Mouse (Mus musculus): ENCODE results near the gene 1700047I17Rik2.
A peak's percentile ranks its signal among the peaks of the same experiment; 100 is the strongest.
"Not testable (repeated sequence)": the region's sequence is repeated elsewhere in the genome, so short reads cannot be mapped to it uniquely, and the experiment has no call there.

1700047I17Rik2 gene

DNA sequence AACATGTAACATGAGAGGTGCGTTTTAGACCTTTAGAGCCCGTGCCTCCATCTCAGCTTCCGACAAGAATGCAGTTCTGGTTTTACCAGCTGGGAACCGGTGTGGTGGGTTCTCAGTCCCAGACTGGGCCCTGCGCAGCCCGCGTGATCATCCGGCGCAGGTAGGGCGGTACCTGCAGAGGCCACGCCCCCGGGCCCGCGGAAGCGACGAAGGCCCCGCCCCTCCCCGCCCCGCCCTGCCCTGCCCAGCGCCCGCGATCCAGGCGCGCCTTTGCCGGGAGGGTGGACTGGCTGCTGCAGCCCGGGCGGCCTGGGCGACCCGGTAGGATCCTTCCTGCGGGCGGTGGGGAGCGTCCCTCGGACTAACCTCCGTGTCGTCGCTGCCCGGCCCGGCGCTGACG lies at the start of gene 1700047I17Rik2:
1700047I17Rik2 (plus strand) TSS at position 287 of the 400 bp plus-strand sequence.
- not testable (repeated sequence) for DNase-seq

DNA sequence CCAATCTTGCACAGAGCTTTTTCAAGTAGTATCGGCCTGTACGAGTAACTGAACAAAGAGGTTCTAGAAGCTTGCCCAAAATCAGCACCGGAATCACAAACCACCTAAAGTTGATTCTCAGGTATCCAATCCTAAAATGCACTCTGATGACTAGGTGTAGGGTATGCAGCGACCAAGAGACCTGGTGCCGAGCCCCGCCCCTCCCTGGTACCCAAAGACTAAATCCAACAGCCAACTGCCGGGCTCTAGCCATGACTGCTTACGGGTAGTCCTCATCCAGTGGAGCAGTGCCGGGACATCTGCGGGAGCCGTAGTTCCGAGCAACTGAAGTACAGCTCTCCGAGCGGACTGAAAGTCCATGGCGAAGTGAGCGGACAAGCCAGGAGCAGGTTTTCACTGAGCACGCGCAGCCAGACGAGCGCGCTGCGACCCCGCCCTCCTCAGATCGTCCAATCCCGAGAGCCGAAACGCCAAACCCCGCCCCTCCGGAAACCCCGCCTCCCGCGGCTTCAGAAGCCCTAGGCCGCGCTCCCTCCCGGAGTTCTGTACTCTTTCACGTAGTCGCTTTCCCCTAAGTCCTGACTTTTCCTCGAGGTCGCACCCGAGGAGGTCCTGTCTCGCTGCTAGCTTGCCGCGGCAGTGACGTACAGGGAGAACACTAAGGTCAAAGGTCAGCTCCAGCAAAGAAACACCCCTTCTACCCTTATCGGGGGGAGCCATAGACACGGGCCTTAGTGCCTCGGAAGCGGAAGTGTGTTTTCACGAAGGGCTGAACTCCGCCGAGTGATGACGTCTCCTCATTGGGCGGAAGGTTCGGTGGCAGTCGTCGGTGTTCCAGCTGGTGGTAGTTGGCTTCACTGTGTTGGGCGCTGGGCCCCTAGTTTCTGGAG lies 44.6 kb upstream of the 1700047I17Rik2 start, which contains the start of gene Srp54b:
Srp54b (plus strand) TSS at position 546 of the 890 bp plus-strand sequence.
- not testable (repeated sequence) for DNase-seq

- not testable (repeated sequence) for DNase-seq
These were observed 44.0 kb upstream of the 1700047I17Rik2 start for GRCm38 (mm10) chr12:55155449-55155783.

DNA sequence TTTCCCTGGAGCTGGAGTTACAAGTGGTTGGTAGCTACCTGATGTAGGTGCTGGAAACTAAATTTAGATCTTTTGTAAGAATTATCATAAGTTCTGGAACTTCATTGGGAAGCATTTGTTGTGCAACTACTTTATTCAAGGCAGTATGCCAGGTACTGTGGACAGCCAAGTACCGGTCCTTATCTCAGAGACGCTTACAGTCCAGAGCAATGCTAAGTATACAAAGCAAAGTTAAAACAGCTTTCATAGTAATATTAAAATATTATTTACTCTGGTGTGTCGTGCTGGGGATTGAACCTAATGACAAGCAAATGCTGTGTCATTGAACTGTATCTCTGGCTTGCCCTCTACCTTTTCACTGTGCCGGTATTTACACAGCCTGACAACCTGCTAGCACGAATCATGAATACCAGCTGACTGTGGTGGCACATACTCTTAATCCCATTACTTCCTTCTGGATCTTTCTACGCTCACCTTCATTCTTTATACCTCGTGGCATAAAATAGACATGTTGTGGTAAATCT lies 32.3 kb upstream of the 1700047I17Rik2 start:
- not testable (repeated sequence) for DNase-seq

GRCm38 (mm10) chr12:55187686-55188085 lies 11.7 kb upstream of the 1700047I17Rik2 start:
- not testable (repeated sequence) for DNase-seq

GRCm38 (mm10) chr12:55189127-55189526 lies 10.3 kb upstream of the 1700047I17Rik2 start:
- DNase-seq = not testable (repeated sequence)

- not testable (repeated sequence) for DNase-seq
These were observed 407 bp downstream of the 1700047I17Rik2 start for GRCm38 (mm10) chr12:55199799-55200198.

DNA sequence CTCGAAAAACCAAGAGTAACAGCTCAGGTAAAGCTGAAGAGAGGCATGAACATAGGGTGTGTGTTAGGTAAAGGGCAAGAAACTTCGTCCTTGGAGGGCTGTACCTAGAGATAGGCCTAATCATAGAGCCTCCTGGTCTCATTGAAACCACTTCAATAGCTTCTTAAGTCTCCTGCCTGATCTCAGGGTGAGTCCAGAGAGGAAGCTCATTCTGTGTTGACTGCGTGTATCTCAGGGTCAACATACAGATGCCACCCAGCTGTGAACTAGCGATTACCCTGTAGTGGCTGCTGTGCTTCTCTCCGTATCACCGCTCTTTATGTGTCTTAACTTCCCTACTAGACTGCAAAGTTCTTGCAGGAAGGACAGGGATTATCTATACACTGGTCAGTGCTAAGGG lies 13.6 kb downstream of the 1700047I17Rik2 start:
- not testable (repeated sequence) for DNase-seq

DNA sequence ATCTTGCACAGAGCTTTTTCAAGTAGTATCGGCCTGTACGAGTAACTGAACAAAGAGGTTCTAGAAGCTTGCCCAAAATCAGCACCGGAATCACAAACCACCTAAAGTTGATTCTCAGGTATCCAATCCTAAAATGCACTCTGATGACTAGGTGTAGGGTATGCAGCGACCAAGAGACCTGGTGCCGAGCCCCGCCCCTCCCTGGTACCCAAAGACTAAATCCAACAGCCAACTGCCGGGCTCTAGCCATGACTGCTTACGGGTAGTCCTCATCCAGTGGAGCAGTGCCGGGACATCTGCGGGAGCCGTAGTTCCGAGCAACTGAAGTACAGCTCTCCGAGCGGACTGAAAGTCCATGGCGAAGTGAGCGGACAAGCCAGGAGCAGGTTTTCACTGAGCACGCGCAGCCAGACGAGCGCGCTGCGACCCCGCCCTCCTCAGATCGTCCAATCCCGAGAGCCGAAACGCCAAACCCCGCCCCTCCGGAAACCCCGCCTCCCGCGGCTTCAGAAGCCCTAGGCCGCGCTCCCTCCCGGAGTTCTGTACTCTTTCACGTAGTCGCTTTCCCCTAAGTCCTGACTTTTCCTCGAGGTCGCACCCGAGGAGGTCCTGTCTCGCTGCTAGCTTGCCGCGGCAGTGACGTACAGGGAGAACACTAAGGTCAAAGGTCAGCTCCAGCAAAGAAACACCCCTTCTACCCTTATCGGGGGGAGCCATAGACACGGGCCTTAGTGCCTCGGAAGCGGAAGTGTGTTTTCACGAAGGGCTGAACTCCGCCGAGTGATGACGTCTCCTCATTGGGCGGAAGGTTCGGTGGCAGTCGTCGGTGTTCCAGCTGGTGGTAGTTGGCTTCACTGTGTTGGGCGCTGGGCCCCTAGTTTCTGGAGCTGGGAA lies 30.5 kb downstream of the 1700047I17Rik2 start, which contains the start of gene Srp54c:
Srp54c (plus strand) TSS at position 543 of the 894 bp plus-strand sequence.
- not testable (repeated sequence) for DNase-seq

DNA sequence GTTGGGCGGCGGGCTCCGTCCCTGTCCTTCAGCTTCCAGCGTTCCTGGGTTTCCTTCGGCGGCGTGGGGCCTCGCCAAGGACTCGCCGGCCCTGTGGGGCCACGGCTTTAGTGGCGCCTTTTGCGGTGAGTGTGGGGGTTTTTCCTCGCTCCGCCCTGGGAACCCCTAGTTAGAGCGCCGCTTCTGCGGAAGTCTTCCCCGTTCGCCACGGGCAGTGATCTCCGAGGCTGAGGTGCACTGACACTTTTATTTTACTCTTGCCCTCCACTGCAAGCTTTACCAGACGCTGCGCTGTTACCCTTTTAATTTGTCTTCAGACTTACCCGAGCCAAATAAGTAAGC lies 31.1 kb downstream of the 1700047I17Rik2 start:
- DNase-seq = peak; percentile 5 to 28

- not testable (repeated sequence) for DNase-seq
These were observed 42.9 kb downstream of the 1700047I17Rik2 start for GRCm38 (mm10) chr12:55242243-55242642.

- DNase-seq = not testable (repeated sequence)
These were observed 62.6 kb downstream of the 1700047I17Rik2 start for GRCm38 (mm10) chr12:55261950-55262349.

GRCm38 (mm10) chr12:55263385-55263784 lies 64.0 kb downstream of the 1700047I17Rik2 start:
- not testable (repeated sequence) for DNase-seq

All from kidney, postnatal 4 days (tissue).